Mouse (Mus musculus) erythroblast, adult 5-6 weeks (primary cell): ENCODE data around the gene Cela1. TPM values are rescaled to one million over a fixed set of nuclear protein-coding genes. Genes with fewer than 3 reads are reported as not detected.
A peak's percentile ranks its signal among the peaks of the same experiment; 100 is the strongest.

Source experiments
- ATAC-seq: replicated peaks from 2 replicates; pipeline ENCODE4 v1.8.0; 2016; ENCODE audit warnings: moderate number of reproducible peaks, mild to moderate bottlenecking, moderate TSS enrichment, inconsistent platforms; ENCODE audit not compliant: poor library complexity, low FRiP score, severe bottlenecking
- total RNA-seq, 2 experiments: library from RNA; stranded (forward) in 1 of 2; stranded (reverse) in 1 of 2; fragments of 150-400 nt in 1 of 2; fragments of 200-764, 138-1000 nt in 1 of 2; gene quantifications; 2 replicates each; pipeline versions ENCODE4 v1.2.3 to v1.2.4; 2015 to 2017; ENCODE audit warnings: low replicate concordance in 2 of 2

The Cela1 gene
- total RNA-seq (2015; ENCODE audit: low replicate concordance) = 31.3 and 37.1 TPM in 2 replicates
- total RNA-seq (2017; ENCODE audit: low replicate concordance) = 12.3 and 20.9 TPM in 2 replicates

DNA sequence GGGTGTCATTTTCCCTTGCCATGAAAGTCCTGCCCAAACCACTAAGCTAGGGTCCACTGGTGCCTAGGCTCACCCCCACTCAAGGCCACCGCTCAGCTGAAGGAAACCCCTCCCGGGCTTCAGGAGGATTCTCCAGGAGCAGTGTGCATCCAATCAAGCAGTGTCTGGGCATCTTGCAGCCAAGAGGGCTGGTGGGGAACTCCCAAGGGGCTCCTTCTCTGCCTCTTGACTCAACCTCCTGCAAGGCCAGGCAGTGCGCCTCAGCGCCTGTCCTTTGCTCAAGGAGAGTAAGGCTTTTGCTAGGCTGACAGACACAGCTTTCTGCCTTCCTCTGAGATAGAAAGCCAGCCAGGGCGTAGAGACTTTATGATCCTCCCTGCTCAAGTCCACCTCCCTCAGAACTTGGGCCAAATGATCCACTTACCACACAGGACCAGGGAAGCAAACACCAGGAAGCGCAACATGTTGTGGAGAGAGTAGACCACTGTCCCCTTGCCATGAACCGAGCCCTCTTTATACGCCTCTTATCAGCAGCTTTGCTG, at the start of gene Cela1:
Gene Cela1 (minus strand): TSS at position 492 of the 542 bp plus-strand sequence.
- ATAC-seq = no peak

DNA sequence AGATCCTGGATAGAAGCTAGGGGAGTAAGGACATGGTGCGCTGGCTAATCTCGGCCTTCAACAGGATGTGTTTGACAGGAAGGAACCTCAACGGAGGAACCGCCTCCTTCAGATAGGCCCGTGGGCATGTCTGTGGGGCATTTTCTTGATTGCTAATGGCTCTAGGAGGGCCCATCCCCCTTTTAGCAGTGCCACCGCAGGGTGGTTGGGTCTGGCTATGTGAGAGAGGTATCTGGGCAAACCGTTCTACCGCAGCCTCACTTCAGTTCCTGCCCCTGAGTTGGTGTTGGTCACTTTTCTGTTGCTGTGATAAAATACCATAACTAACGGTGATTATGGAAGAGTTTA, 48.2 kb upstream of the Cela1 start:
- peak; percentile 36 for ATAC-seq

DNA sequence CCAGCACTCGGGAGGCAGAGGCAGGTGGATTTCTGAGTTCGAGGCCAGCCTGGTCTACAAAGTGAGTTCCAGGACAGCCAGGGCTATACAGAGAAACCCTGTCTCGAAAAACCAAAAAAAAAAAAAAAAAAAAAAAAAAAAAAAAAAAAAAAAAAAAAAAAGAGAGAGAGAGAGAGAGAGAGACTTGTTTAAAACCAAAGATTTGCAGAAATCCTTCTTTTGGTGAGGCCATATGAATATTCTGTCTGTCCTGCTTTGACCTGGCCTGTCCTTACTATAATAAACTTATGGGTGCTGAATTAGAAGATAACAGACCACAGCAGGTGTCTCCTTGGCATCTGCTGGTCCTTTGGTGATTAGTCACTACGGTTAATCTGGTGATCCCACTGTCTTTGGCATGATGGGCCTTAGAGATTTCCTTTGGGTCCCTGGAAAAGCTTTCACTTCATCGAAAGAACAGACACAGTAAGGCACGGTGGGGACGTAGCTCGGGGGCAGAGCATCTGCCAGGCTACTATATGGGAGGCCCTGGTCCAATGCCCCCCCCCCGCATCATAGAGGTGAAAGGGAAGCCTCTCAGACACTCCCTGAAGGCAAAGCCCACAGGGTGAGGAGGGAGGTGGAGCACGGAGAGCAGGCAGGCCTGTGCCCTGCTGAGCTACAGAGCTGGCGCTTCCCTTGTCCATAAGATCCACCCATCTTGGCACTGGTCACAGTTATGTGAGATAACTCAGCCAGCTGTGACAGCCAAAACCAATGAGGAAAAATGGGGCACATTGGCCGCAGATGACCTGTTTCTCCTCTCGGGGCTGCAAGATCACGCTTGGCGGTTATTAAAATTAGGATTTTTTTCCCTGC, 47.6 kb upstream of the Cela1 start:
- peak; percentile 82 for ATAC-seq

DNA sequence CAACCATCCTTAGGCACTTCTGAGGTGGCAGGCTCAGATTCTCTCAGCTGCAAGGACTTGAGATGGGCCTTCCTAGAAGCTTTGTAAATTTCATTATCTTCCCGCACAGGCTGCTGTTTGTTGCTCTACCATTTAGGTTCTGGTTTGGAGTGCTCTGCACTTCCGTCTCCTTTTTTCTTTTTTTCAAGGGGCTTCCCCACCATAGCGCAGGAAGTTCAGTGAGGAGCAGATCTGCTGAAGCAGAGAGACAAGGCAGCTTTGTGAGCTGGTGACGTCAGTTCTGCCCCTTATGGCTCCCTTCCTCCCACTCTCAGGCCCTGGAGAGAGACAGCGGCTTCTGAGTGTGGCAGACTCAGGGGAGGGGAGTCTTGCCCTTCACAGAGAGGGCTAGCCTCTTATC, 44.9 kb upstream of the Cela1 start:
- ATAC-seq = no peak

DNA sequence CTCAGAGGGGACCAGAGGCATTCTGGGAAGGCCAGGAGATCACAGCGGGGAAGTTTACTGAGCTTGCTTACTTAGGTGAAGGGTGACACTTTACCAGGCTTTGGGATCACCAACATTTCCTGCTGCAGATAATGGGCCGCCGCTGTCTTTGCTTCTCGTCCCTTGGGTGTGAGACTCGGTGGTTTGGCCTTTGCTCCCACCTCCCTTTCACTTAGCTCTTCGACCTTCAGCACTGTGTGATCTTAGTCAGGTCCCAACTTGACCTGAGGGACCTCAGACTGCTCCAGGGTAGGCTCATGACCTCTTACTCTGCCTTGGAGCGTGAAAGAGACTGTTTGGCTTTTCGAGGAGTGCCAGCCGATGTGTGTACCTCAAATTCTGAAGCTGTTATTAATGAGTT, 43.4 kb upstream of the Cela1 start:
- ATAC-seq = no peak

DNA sequence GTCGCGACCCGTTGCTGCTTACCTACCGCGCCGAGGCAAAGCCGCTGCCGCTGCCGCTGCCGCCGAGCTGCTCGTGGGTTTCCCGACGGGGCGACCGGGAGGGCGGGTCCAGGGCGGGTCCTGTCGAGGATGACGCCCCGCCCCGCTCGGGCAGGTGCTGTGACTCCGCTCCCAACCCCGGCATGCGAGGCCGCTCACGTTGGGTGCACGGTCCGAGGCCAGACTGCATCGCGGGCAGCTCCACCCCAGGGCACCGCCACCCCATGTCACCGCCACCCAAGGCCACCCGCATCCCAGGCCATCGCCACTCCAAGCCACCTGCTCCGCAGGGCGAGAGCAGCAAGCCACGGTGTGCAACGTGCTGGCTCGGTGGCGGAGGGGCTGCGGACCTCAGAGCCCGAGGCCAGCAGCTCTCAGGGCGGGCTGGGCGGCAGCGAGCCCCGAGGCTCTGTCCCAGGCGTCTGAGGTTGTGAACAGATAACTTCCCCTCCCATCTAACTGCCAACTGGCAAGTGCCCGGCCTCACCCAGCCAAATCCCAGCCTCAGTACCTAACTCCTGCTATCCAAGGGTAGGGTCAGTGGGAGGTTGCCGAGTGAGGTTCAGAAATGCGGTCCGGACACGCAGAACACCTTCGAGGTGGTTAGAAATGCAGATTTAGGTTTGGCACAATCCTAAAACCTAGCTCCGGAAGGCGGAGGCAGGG, 41.7 kb upstream of the Cela1 start, which contains the start of gene Galnt6:
Gene Galnt6 (minus strand): TSS at position 96 of the 705 bp plus-strand sequence.
- ATAC-seq = peak; percentile 65

DNA sequence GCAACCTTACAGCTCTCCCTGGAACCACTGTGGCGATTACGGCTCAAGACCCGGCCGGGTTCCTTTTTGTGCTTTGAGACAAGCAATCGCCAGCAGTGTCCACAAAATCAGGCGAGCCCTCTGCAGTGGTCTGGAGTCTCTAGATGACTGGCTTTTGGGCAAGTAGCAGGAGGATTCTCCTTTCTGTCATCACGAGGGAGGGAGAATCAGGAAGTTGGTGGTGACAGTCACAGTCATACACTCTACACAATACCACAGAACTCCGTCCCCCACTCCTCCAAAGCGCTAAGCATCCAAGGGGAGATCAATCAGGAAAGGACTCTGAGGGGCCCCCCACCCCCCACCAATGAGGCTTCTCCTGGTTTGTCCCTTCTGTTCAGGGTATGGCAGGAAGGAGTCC, 40.9 kb upstream of the Cela1 start:
- ATAC-seq = no peak

DNA sequence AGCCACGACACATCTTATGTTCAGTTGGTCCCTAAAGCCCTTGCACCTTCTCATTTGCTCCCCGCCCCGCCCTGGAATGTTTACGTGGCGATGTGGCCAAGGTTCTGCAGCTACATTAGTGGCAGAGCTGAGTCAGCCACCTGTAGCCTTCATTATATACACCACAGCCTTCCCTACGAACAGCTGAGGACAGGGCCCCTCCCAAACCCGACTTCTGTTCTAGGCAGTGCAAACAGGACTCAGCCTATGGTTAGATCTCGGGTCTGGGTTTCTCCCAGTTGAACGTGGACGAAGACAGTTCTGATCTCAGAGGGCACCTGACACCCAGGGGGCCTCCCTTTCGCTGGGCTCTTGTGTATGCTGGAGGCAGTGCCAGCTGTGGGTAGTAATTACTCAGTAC, 40.1 kb upstream of the Cela1 start:
- no peak for ATAC-seq

DNA sequence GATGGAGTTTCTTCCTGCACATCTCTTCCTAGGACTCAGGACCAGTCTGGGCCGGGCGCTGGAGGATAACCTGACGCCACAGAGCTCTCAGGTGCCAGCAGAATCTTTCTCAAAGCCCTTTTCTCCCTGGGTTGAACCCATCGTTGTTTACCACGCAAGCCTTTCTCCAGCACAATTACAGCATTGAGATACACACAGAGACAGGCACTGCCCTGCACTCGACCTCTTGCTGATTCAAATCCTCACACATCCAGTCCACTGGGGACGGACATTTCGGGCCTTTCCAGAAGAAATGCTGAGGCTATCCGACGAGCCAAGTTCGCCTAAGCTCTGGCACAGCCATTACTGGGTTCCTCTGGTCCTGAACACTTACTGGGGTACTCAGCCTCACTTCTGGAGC, 39.0 kb upstream of the Cela1 start:
- ATAC-seq = no peak

DNA sequence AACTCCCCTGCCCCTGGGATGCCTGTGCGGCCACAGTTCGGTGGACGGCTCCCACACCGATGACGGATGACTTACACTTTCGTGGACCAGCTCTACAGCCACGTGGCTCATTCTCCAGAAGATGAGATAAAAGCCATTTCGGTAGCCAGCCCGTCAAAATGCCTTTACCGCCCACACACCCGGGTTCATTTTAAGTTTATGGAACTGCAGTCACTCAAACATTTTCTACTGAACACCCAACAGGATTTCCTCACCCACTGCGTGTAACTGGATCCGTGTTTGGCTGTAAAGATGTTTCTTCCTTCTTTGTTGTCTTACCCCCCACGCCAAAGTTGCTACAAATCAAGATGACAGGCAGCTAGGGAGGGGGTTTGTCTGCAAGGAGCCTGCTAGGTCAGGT, 35.8 kb upstream of the Cela1 start:
- ATAC-seq = no peak

DNA sequence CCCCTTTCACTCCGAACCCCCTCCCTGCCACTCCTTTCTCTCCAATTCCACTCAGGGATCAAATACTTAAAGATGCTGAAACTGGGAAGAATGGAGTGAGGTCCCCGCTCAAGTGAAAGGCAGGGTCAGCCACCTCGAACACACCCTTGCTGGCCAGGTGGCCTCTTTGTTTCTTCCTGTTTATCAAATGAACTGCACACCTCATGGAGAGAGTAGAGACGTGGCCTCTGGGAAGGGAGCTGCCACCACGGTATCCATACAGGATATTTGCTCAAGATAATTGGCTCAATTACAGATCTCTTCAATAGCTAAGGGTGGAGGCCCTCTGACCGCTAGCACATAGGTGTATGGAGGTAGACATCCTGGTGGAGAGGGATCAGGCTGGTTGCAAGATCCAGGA, 34.8 kb upstream of the Cela1 start:
- ATAC-seq = no peak

DNA sequence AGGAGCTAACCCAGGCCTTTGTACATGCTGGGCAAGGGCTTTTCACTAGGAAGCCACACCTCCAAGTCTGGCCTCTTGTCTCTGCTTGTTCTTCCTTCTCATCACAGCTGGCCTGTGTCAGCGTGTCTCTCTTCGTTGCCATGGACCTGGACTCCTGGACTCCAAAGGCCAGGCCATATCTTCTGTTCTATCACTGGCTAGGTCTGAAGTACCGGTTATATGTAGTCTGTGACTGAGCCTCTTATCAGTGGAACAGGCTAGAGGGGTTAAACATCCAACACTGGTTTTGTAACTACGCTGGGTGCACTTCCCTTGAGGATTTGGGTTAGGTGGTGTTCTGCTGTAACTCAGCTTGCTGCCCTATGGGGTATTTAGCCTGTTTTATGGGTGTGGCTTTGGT, 34.3 kb upstream of the Cela1 start:
- ATAC-seq = no peak

DNA sequence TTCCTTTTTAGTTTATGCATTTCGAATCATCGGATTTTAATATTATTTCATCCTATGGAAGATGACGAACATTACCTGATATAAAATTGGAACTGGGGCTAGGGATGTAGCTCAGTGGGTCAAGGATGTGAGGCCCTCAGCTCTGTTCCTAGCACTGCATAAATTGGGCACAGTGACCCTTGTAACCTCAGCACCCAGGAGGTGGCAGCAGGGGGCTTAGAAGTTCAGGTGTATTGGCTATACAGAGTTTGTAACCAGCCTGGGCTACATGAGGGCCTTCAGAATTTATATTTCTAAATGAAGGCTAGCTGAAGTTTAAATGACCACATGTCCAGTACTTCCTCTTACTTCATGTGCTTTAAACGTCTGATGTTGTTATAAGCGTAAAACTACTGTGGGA, 33.7 kb upstream of the Cela1 start:
- ATAC-seq = no peak

DNA sequence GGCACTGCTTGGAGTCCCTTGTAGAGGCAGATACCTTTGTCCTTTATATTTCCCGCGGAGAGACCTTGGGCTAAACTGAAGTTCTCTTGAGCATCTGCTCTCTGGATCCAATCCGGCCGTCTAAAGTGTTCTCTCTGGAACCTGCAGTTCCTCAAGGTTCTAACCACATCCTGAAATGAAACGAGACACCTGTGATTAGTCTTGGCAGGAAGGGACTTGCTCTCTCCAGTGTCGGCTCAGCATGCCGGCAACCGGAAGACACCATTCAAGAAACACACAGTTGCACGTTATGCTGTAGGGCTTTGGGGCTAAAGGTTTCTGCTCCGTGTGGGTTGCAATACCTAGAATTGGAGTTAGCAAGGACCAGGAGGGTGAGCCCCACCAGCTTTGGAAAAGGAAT, 32.3 kb upstream of the Cela1 start:
- no peak for ATAC-seq

DNA sequence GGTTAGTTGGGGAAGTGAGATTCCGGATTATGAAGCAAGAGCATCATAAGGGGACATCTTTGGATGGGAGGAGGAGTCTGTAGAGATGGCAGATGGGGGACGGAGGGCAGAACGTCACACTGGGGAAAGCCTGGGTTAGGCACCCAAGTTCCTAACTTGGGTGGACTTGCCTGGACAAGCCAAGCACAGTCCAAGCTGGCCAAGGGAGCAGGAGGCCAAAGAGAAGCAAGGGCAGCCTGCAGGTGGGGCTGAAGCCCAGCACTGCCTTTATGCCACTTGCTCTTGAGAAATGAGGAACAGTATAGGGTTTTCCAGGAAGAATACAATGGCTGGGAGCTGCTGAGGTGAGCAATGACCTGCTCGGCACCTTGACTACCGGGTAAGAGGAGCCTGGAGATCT, 31.5 kb upstream of the Cela1 start:
- ATAC-seq = 0 out of 2 replicates have a peak, but pooled peaks have one; percentile 26

DNA sequence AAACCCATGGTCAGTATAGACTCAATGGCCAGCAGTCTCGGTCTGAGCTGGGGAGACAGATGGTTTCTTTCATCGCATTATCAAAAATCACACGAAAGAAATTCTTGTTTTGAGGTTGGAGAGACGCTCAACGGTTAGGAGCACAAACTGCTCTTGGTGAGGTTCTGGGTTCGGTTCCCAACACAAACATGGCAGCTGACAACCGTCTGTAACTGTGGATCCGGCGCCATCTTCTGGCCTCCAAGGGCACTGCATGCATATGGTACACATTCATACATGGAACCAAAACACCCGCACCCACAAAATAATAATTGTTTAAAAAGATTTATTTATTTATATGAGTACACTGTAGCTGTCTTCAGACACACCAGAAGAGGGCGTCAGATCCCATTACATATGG, 30.9 kb upstream of the Cela1 start:
- ATAC-seq = no peak

DNA sequence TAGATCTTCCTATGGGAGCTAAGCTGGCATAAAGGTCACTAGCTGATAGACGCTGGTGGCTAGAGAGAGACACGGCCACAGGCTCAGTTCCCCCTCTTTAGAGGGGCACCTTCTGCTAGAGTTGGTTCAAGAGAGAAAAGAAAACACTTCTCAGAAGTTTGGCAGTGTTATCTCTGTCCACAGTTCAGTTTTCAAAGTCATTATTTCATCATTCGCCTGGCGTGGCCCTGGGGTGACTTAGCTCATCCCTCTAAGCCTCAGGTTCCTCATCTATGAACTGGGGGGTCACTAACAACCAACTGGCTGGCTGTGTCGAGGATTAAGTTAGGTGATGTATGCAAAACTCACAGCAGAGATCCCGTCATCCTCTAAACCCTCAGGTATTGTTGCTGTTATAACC, 30.2 kb upstream of the Cela1 start:
- no peak for ATAC-seq

DNA sequence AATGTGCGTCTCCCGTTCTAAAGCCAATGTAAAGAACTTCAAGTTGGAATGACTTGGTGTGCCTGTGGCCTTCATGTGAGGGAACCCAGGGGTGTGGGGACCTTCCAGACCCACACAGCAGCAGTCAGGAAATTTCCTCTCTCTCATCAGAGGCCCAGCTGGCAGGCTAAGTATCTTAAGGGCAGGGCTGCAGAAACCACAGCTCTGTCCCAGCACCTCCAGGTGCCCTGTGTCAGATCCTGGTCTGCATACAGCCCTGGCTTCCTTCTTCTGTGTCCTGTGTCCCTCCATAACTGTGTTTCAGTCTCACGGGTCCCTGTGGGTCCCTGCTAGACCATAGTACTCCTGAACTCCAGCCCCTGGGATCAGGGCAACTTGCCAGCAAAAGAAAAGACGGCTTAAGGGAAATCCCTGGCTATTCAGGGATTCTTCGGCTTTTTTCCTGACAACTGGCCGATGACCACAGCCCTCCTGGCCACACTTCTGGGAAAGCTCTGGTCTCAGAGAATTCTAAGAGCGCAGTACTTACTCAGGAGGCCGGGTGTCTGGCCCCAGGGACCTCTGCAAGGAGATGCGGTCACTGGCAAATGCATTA, 27.8 kb upstream of the Cela1 start:
- ATAC-seq = no peak

DNA sequence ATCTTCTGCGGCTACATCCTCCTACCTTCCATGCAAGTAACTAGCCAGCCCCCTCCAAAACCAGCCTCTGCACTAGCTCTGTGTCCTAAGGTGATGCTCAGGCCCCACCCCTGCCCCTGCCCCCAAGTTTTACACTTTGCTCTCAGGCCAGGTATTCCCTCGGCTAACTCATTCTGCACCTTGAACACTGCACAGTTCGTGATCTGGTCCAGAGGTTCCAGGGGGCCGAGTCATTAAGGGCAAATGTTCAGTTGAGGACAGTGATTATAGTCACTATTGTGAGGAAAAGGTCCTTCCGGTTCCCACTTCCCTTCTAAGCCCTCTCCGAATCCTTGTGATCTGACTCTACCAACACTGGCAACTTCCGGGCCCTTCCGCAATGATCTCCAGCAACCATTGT, 26.7 kb upstream of the Cela1 start:
- no peak for ATAC-seq

DNA sequence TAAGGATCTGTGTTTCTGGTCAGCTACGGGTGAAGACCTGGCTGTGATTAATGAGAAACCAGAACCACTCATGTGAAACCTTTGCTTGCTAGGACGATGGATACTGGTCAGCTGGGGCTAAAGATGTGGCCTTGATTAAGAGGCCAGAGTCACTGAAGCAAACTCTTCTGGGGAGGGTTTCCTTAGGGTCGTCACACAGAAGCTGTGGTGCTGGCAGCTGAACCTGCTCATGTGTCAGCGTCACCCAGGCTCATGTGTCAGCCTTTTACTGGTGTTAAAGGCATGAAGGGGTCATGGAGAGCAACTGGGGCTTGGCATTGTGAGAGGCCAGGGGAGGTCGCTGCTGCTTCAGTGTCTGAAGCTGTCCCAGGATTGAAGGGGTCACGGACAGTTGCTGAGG, 23.1 kb upstream of the Cela1 start:
- no peak for ATAC-seq
